Mouse (Mus musculus) bone marrow macrophage, adult 2 months (primary cell): ENCODE results near the gene Wdr61.

ENCODE experiments used
- CTCF ChIP-seq: IDR thresholded peaks from 2 replicates; pipeline ENCODE4 v1.5.1; 2012; ENCODE audit warnings: low read depth, mild to moderate bottlenecking, low read length, moderate library complexity
- POLR2A ChIP-seq: IDR thresholded peaks from 2 replicates; pipeline ENCODE4 v1.6.1; 2012; ENCODE audit warnings: mild to moderate bottlenecking, low read depth, low read length, borderline replicate concordance

GRCm38 (mm10) chr9:54784003-54784402 is 49.7 kb upstream of the Wdr61 start:
- TF ChIP-seq POLR2A: no peak
- TF ChIP-seq CTCF: no peak
